Mouse (Mus musculus) small intestine, adult 2 months (tissue): Measurements from ENCODE around the gene Sos1.

Experiments
- CTCF ChIP-seq: fragments of 200-500 bp; IDR thresholded peaks from 2 replicates; pipeline ENCODE4 v1.5.1; 2012; ENCODE audit warnings: low read depth, mild to moderate bottlenecking, control low read depth, inconsistent platforms, low read length, moderate library complexity, mixed read lengths; ENCODE audit not compliant: insufficient replicate concordance, insufficient read length; ENCODE audit errors: extremely low read depth
- POLR2A ChIP-seq: fragments of 200-500 bp; IDR thresholded peaks from 2 replicates; pipeline ENCODE4 v1.6.1; 2012; ENCODE audit warnings: low read depth, mild to moderate bottlenecking, control low read depth, inconsistent platforms, low read length, moderate library complexity

DNA sequence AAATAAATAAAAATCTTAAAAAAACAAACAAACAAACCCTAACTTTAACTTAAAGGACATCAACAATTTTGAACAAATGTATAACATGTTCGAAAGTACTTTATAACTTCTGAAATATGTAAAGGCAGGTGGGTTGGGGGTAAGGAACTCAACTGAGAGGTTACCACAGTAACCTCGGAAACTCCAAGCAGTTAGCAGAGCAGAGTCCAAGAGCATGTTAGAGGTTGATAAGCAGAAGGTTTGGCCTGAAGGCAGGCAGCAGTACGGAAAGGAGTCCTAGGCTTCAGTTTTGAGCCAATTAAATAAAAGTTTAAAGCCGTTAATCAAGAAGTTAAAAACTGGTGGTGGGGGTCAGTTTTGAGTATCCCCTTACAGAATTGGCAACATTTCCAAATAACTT is 3.8 kb downstream of the Sos1 start:
- TF ChIP-seq CTCF: no peak
- TF ChIP-seq POLR2A: no peak
